Mouse (Mus musculus) ES-E14 (cell line): ENCODE data around the gene Psmd5.

Source experiments
- CHD2 ChIP-seq: IDR thresholded peaks from 2 replicates; pipeline ENCODE4 v1.6.1; 2014; ENCODE audit warnings: mild to moderate bottlenecking, low read depth, low read length, inconsistent platforms
- HCFC1 ChIP-seq: IDR thresholded peaks from 2 replicates; pipeline ENCODE4 v1.6.1; 2012; ENCODE audit warnings: low read length, inconsistent platforms, borderline replicate concordance; ENCODE audit not compliant: insufficient read depth
- MAFK ChIP-seq: IDR thresholded peaks from 2 replicates; pipeline ENCODE4 v1.6.1; 2014; ENCODE audit warnings: mild to moderate bottlenecking, low read depth, low read length, inconsistent platforms; ENCODE audit not compliant: insufficient read depth
- ZC3H11A ChIP-seq: IDR thresholded peaks from 2 replicates; pipeline ENCODE4 v1.6.1; 2012; ENCODE audit warnings: low read depth, mild to moderate bottlenecking, inconsistent platforms, low read length, borderline replicate concordance
- ZNF384 ChIP-seq: IDR thresholded peaks from 2 replicates; pipeline ENCODE4 v1.6.1; 2012; ENCODE audit warnings: low read depth, low read length, inconsistent platforms

- TF ChIP-seq HCFC1 (no peak), ZNF384 (no peak), ZC3H11A (no peak), MAFK (no peak), CHD2 (no peak)
These were observed 30.2 kb upstream of the Psmd5 start for GRCm38 (mm10) chr2:34904849-34905542.
